Mouse (Mus musculus): ENCODE measurements around the gene Pls1.

The Pls1 gene

GRCm38 (mm10) chr9:95805449-95805848 is 39.7 kb downstream of the Pls1 start:
- in situ Hi-C loops (cut with MboI) = no loop called here

- in situ Hi-C loops (cut with MboI) = no loop called here
Measured at GRCm38 (mm10) chr9:95803783-95804182, 41.3 kb downstream of the Pls1 start.

GRCm38 (mm10) chr9:95801610-95802451 is 43.3 kb downstream of the Pls1 start:
- in situ Hi-C loops (cut with MboI) = no loop called here

GRCm38 (mm10) chr9:95796323-95796722 is 48.8 kb downstream of the Pls1 start:
- in situ Hi-C loops (cut with MboI) = no loop called here

- in situ Hi-C loops (cut with MboI) = no loop called here
Measured at GRCm38 (mm10) chr9:95795844-95796243, 49.3 kb downstream of the Pls1 start.

- in situ Hi-C loops (cut with MboI) = no loop called here
Measured at GRCm38 (mm10) chr9:95795077-95795784, 49.9 kb downstream of the Pls1 start.

- in situ Hi-C loops (cut with MboI) = no loop called here
Measured at GRCm38 (mm10) chr9:95793986-95794744, 50.9 kb downstream of the Pls1 start.

GRCm38 (mm10) chr9:95784888-95785511 is 60.1 kb downstream of the Pls1 start:
- in situ Hi-C loops (cut with MboI) = no loop called here

GRCm38 (mm10) chr9:95783646-95784293 is 61.3 kb downstream of the Pls1 start:
- in situ Hi-C loops (cut with MboI) = no loop called here

GRCm38 (mm10) chr9:95771671-95772070 is 73.4 kb downstream of the Pls1 start:
- in situ Hi-C loops (cut with MboI) = no loop called here

GRCm38 (mm10) chr9:95763218-95763617 is 81.9 kb downstream of the Pls1 start:
- in situ Hi-C loops (cut with MboI) = no loop called here

GRCm38 (mm10) chr9:95762228-95762627 is 82.9 kb downstream of the Pls1 start:
- in situ Hi-C loops (cut with MboI) = no loop called here

GRCm38 (mm10) chr9:95761381-95761780 is 83.7 kb downstream of the Pls1 start:
- in situ Hi-C loops (cut with MboI) = no loop called here

GRCm38 (mm10) chr9:95750746-95751145 is 94.4 kb downstream of the Pls1 start:
- in situ Hi-C loops (cut with MboI) = no loop called here

- in situ Hi-C loops (cut with MboI) = no loop called here
Measured at GRCm38 (mm10) chr9:95750037-95750511, 95.0 kb downstream of the Pls1 start, which contains the start of gene Trpc1. Gene Trpc1, minus strand, starts transcription at chr9:95750375.

GRCm38 (mm10) chr9:95749461-95749928 is 95.6 kb downstream of the Pls1 start:
- in situ Hi-C loops (cut with MboI) = no loop called here

- in situ Hi-C loops (cut with MboI) = no loop called here
Measured at GRCm38 (mm10) chr9:95747298-95747697, 97.8 kb downstream of the Pls1 start.

GRCm38 (mm10) chr9:95744845-95745613 is 100.1 kb downstream of the Pls1 start:
- in situ Hi-C loops (cut with MboI) = no loop called here

- in situ Hi-C loops (cut with MboI) = no loop called here
Measured at GRCm38 (mm10) chr9:95736238-95736637, 108.9 kb downstream of the Pls1 start.

GRCm38 (mm10) chr9:95712574-95712973 is 132.5 kb downstream of the Pls1 start:
- in situ Hi-C loops (cut with MboI) = no loop called here
